Mouse (Mus musculus) MEL (cell line): ENCODE data around the gene Thap4. TPM values are rescaled to one million over a fixed set of nuclear protein-coding genes. Genes with fewer than 3 reads are reported as not detected.

Experiments
- DNase-seq: peaks from one replicate; pipeline ENCODE4 v3.0.0; 2011; ENCODE audit warnings: low read depth, low spot score
- H3K27ac ChIP-seq: 2 replicates; pipeline ENCODE4 v1.5.1; 2012; ENCODE audit warnings: low read depth, mild to moderate bottlenecking, control low read depth, low read length, moderate library complexity; ENCODE audit not compliant: control insufficient read depth
- H3K27me3 ChIP-seq, 2 experiments: fragments of 150-350 bp in 1 of 2; sonication (generic) in 1 of 2; 2 replicates each; pipeline ENCODE4 v1.6.1; 2012; ENCODE audit warnings: low read length in 2 of 2, mild to moderate bottlenecking in 2 of 2, improper control_type of control experiment in 1 of 2, moderate library complexity in 1 of 2; ENCODE audit not compliant: insufficient read depth in 2 of 2, control insufficient read depth in 1 of 2
- H3K36me3 ChIP-seq, 2 experiments: 2 replicates each; pipeline ENCODE4 v1.6.1; 2012 to 2014; ENCODE audit warnings: low read length in 2 of 2, improper control_type of control experiment in 1 of 2, inconsistent platforms in 1 of 2, mild to moderate bottlenecking in 1 of 2; ENCODE audit not compliant: insufficient read depth in 2 of 2, control insufficient read depth in 1 of 2
- H3K4me1 ChIP-seq, 2 experiments: fragments of 150-350 bp in 1 of 2; sonication (generic) in 1 of 2; 2 replicates each; pipeline ENCODE4 v1.6.1; 2012; ENCODE audit warnings: low read length in 2 of 2, improper control_type of control experiment in 1 of 2, mild to moderate bottlenecking in 1 of 2; ENCODE audit not compliant: insufficient read depth in 2 of 2, control insufficient read depth in 1 of 2
- H3K4me3 ChIP-seq, 2 experiments: fragments of 150-350 bp in 1 of 2; sonication (generic) in 1 of 2; 2 replicates each; pipeline ENCODE4 v1.5.1; 2012; ENCODE audit warnings: low read depth in 2 of 2, low read length in 2 of 2, mild to moderate bottlenecking in 2 of 2, moderate library complexity in 2 of 2, control low read depth in 1 of 2, improper control_type of control experiment in 1 of 2; ENCODE audit not compliant: control insufficient read depth in 1 of 2, insufficient read depth in 1 of 2
- H3K79me2 ChIP-seq: 2 replicates; pipeline ENCODE4 v1.6.1; 2012; ENCODE audit warnings: mild to moderate bottlenecking, low read length, moderate library complexity; ENCODE audit not compliant: control insufficient read depth, poor library complexity, insufficient read depth
- H3K9ac ChIP-seq: 2 replicates; pipeline ENCODE4 v1.6.1; 2012; ENCODE audit warnings: low read depth, mild to moderate bottlenecking, control low read depth, low read length, moderate library complexity; ENCODE audit not compliant: control insufficient read depth, poor library complexity, severe bottlenecking
- H3K9me3 ChIP-seq: fragments of 150-350 bp; sonication (generic); replicated peaks from 2 replicates; pipeline ENCODE4 v1.6.1; 2012; ENCODE audit warnings: mild to moderate bottlenecking, low read length, improper control_type of control experiment, moderate library complexity; ENCODE audit not compliant: insufficient read depth
- BHLHE40 ChIP-seq: IDR thresholded peaks from 2 replicates; pipeline ENCODE4 v1.6.1; 2012; ENCODE audit warnings: low read depth, mild to moderate bottlenecking, inconsistent platforms, low read length, improper control_type of control experiment, borderline replicate concordance
- CHD2 ChIP-seq: IDR thresholded peaks from 2 replicates; pipeline ENCODE4 v1.6.1; 2011; ENCODE audit warnings: low read length, improper control_type of control experiment
- CTCF ChIP-seq, 3 experiments: IDR thresholded peaks in 2 of 3; conservative IDR thresholded peaks in 1 of 3; 2 replicates each; pipeline ENCODE4 v1.5.1; 2011 to 2012; ENCODE audit warnings: low read length in 3 of 3, low read depth in 2 of 3, mild to moderate bottlenecking in 2 of 3, improper control_type of control experiment in 1 of 3, inconsistent platforms in 1 of 3, mixed read lengths in 1 of 3, moderate library complexity in 1 of 3; ENCODE audit not compliant: control insufficient read depth in 1 of 3, insufficient read depth in 1 of 3, poor library complexity in 1 of 3, severe bottlenecking in 1 of 3
- EP300 ChIP-seq, 2 experiments: IDR thresholded peaks; 2 replicates each; pipeline ENCODE4 v1.6.1; 2011; ENCODE audit warnings: improper control_type of control experiment in 2 of 2, low read length in 2 of 2, low read depth in 1 of 2, mild to moderate bottlenecking in 1 of 2
- ETS1 ChIP-seq: IDR thresholded peaks from 2 replicates; pipeline ENCODE4 v1.6.1; 2012; ENCODE audit warnings: low read depth, mild to moderate bottlenecking, inconsistent platforms, low read length, improper control_type of control experiment, moderate library complexity
- GATA1 ChIP-seq: IDR thresholded peaks from 2 replicates; pipeline ENCODE4 v1.6.1; 2011; ENCODE audit warnings: low read depth, low read length, improper control_type of control experiment
- JUND ChIP-seq: IDR thresholded peaks from 2 replicates; pipeline ENCODE4 v1.6.1; 2011; ENCODE audit warnings: low read depth, mild to moderate bottlenecking, improper control_type of control experiment, low read length
- KAT2A ChIP-seq: conservative IDR thresholded peaks from 2 replicates; pipeline ENCODE4 v1.6.1; 2012; ENCODE audit warnings: low read depth, low read length, improper control_type of control experiment, inconsistent platforms
- MAFK ChIP-seq: IDR thresholded peaks from 2 replicates; pipeline ENCODE4 v1.6.1; 2011; ENCODE audit warnings: low read depth, mild to moderate bottlenecking, low read length, improper control_type of control experiment, borderline replicate concordance
- MXI1 ChIP-seq: IDR thresholded peaks from 2 replicates; pipeline ENCODE4 v1.6.1; 2011; ENCODE audit warnings: mild to moderate bottlenecking, low read depth, low read length, improper control_type of control experiment
- NRF1 ChIP-seq: IDR thresholded peaks from 2 replicates; pipeline ENCODE4 v1.6.1; 2014; ENCODE audit warnings: low read depth, mild to moderate bottlenecking, inconsistent platforms, low read length, improper control_type of control experiment, moderate library complexity; ENCODE audit not compliant: poor library complexity, insufficient read depth, severe bottlenecking
- POLR2AphosphoS2 ChIP-seq: IDR thresholded peaks from 2 replicates; pipeline ENCODE4 v1.6.1; 2011; ENCODE audit warnings: low read length, improper control_type of control experiment
- RCOR1 ChIP-seq: IDR thresholded peaks from 2 replicates; pipeline ENCODE4 v1.6.1; 2012; ENCODE audit warnings: low read depth, mild to moderate bottlenecking, inconsistent platforms, low read length, improper control_type of control experiment
- SIN3A ChIP-seq: IDR thresholded peaks from 2 replicates; pipeline ENCODE4 v1.6.1; 2012; ENCODE audit warnings: low read length, improper control_type of control experiment, inconsistent platforms
- SMC3 ChIP-seq: IDR thresholded peaks from 2 replicates; pipeline ENCODE4 v1.6.1; 2011; ENCODE audit warnings: low read depth, low read length, improper control_type of control experiment
- TAL1 ChIP-seq: IDR thresholded peaks from 2 replicates; pipeline ENCODE4 v1.6.1; 2012; ENCODE audit warnings: mild to moderate bottlenecking, inconsistent platforms, low read length, moderate library complexity, mixed read lengths
- TBP ChIP-seq: IDR thresholded peaks from 2 replicates; pipeline ENCODE4 v1.8.0; 2011; ENCODE audit warnings: low read depth, low read length, improper control_type of control experiment
- TCF12 ChIP-seq: IDR thresholded peaks from 2 replicates; pipeline ENCODE4 v1.6.1; 2014; ENCODE audit warnings: low read depth, mild to moderate bottlenecking, inconsistent platforms, low read length, improper control_type of control experiment, moderate library complexity
- USF2 ChIP-seq, 2 experiments: IDR thresholded peaks; 2 replicates each; pipeline ENCODE4 v1.6.1; 2011 to 2012; ENCODE audit warnings: improper control_type of control experiment in 2 of 2, low read length in 2 of 2, borderline replicate concordance in 1 of 2, inconsistent platforms in 1 of 2, low read depth in 1 of 2, mild to moderate bottlenecking in 1 of 2; ENCODE audit not compliant: insufficient read depth in 1 of 2
- ZMIZ1 ChIP-seq: IDR thresholded peaks from 2 replicates; pipeline ENCODE4 v1.6.1; 2012; ENCODE audit warnings: low read depth, mild to moderate bottlenecking, inconsistent platforms, low read length, improper control_type of control experiment, moderate library complexity
- ZNF384 ChIP-seq: IDR thresholded peaks from 2 replicates; pipeline ENCODE4 v1.6.1; 2012; ENCODE audit warnings: low read depth, mild to moderate bottlenecking, inconsistent platforms, low read length, improper control_type of control experiment
- polyA plus RNA-seq, 2 experiments: library from polyadenylated mRNA; stranded (reverse) in 1 of 2; unstranded in 1 of 2; fragments of >175 nt in 1 of 2; fragments of >200 nt in 1 of 2; gene quantifications; 2 replicates each; pipeline versions ENCODE4 v1.2.1 to v1.2.4; 2012; ENCODE audit warnings: low replicate concordance in 2 of 2, low read depth in 1 of 2; ENCODE audit not compliant: insufficient read length in 2 of 2, insufficient read depth in 1 of 2, missing spikeins in 1 of 2
- total RNA-seq: library from RNA; depleted of rRNA; stranded (reverse); fragments of 300-350 nt; gene quantifications from 2 replicates; pipeline ENCODE4 v1.2.3, GENCODE M21; 2012

Thap4 gene
- total and polyA plus RNA-seq, 3 experiments: 81.8 to 117 TPM; not detected in 1

- no peaks in the 10 kb centered on the region for H3K27me3 ChIP-seq
- no peak for DNase-seq
- H3K9ac ChIP-seq: no peak overlapping the region
- no peak overlapping the region for H3K4me3 ChIP-seq
- no peak for TF ChIP-seq SMC3
- TF ChIP-seq POLR2AphosphoS2: no peak
- no peak for TF ChIP-seq TBP
- no peak for TF ChIP-seq NRF1
- no peak for TF ChIP-seq CTCF (IDR thresholded peaks at IDR 0.05 in 2 of 3, conservative IDR thresholded peaks at IDR 0.05 in 1 of 3; ENCODE audit: control insufficient read depth in 1 of 3, insufficient read depth in 1 of 3, low read depth in 2 of 3, low read length in 3 of 3, poor library complexity in 1 of 3, severe bottlenecking in 1 of 3)
- TF ChIP-seq USF2 (IDR thresholded peaks at IDR 0.05; ENCODE audit: borderline replicate concordance in 1 of 2, insufficient read depth in 1 of 2, low read depth in 1 of 2, low read length in 2 of 2): no peak
- no peak for TF ChIP-seq BHLHE40
- TF ChIP-seq MAFK: no peak
- TF ChIP-seq, all 39 proteins: peak for 0
- Histone ChIP-seq H3K4me1 (peaks cover 13 to 19% of the 10 kb centered on the region in 2 experiments), H3K79me2 (peaks cover 53% of the 10 kb centered on the region), H3K36me3 (peaks cover 2 to 39% of the 10 kb centered on the region in 2 experiments; a peak in 2 of 4 replicates), H3K27ac (no peak overlapping the region), H3K9me3 (no peaks in the 10 kb centered on the region)
These were observed 5.4 kb upstream of the Thap4 start for GRCm38 (mm10) chr1:93760076-93760475.

GRCm38 (mm10) chr1:93756154-93756553 is 1.5 kb upstream of the Thap4 start:
- Histone ChIP-seq H3K9me3 (no peaks in the 10 kb centered on the region), H3K36me3 (peaks cover 0 to 38% of the 10 kb centered on the region in 2 experiments; a peak in 2 of 4 replicates), H3K4me1 (peaks cover 17 to 29% of the 10 kb centered on the region in 2 experiments), H3K9ac (peak overlapping the region; percentile 43), H3K4me3 (peak overlapping the region in 1 of 2 experiments; percentile 89; a peak in 2 of 4 replicates), H3K27ac (peak overlapping the region; percentile 25), H3K27me3 (no peaks in the 10 kb centered on the region), H3K79me2 (peaks cover 61% of the 10 kb centered on the region)
- TF ChIP-seq SIN3A (0 out of 2 replicates have a peak, but pooled peaks have one; percentile 44), ETS1 (peak; percentile 68), JUND (no peak), RCOR1 (peak; percentile 35; the same call in 1 of the 2 replicates), MXI1 (peak; percentile 35; the same call in 1 of the 2 replicates), ZMIZ1 (no peak), TCF12 (peak; percentile 80), CHD2 (no peak), TAL1 (peak; percentile 67), KAT2A (no peak), ZNF384 (peak; percentile 78), EP300 (IDR thresholded peaks at IDR 0.05; ENCODE audit: low read depth in 1 of 2, low read length in 2 of 2) (peak; percentile 85), GATA1 (peak; percentile 62)
- DNase-seq: peak; percentile 62
